Mouse (Mus musculus): ENCODE measurements around the gene Ublcp1.

GRCm38 (mm10) chr11:44514666-44515065, 44.4 kb upstream of the Ublcp1 start:
- TF ChIP-seq CTCF (conservative IDR thresholded peaks at IDR 0.05; ENCODE audit: low read length): no peak
- TF ChIP-seq POU5F1 (IDR thresholded peaks at IDR 0.05; ENCODE audit: borderline replicate concordance, low read length): no peak

Data from E14TG2a.4 (cell line).